Mouse (Mus musculus): Measurements from ENCODE around the gene Rabl6. TPM values are rescaled to one million over a fixed set of nuclear protein-coding genes. Genes with fewer than 3 reads are reported as not detected.

Rabl6 gene
- polyA plus RNA-seq, 1 experiment: 38.2 TPM

DNA sequence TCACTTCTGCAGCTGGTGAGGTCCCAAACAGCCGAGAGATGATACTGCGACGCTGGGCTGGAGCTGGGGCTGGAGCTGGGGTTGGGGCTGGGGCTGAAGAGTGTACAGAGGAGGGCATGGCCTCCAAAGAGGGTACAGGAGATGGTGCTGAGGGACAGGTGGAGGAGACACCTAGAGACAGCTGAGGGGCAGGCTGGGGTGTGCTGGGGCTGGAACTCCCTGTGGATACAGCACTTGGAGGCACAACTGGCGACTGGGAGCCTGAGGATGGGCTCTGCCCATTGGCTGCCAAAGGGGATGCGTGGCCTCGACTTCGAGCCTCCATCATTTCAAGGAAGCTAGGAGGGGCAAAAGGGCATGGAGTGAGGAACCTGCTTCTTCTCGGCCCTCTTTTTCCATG, 21.0 kb downstream of the Rabl6 start:
- 85% methylated on average over 8 of the region's 8 CpGs for WGBS
- H3K4me3 ChIP-seq (replicated peaks; ENCODE audit: control insufficient read depth, low read depth, low read length): no peak overlapping the region
- no peak overlapping the region for H3K27ac ChIP-seq (ENCODE audit: control insufficient read depth, insufficient read depth, low read depth, low read length, poor library complexity)
- H3K4me1 ChIP-seq (ENCODE audit: control insufficient read depth, insufficient read depth, low read length): no peaks in the 10 kb centered on the region
- no peak for TF ChIP-seq POLR2A (IDR thresholded peaks at IDR 0.05; ENCODE audit: borderline replicate concordance, control insufficient read depth, low read depth, low read length)

DNA sequence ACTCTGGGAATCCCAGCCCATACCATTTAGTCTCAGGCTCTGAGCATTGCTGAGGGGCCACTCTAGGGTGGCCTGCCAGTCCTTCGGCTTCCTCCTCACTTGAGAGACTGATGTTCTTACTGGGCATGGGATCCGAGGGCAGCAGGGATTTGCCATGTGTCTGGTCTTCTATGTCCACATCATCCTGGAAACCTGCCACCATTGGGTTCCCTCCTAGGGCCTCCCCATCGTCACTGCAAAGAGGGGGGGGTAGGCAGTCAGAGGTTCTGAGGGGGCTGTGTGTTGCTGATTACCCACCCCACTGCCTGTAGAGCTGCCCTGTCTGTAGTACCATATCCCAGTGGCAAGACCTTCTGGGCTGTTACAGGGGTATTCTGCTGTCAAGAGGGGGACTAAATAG, 22.7 kb downstream of the Rabl6 start:
- no peaks in the 10 kb centered on the region for H3K4me1 ChIP-seq (ENCODE audit: control insufficient read depth, insufficient read depth, low read length)
- H3K27ac ChIP-seq (ENCODE audit: control insufficient read depth, insufficient read depth, low read depth, low read length, poor library complexity): no peak overlapping the region
- H3K4me3 ChIP-seq (replicated peaks; ENCODE audit: control insufficient read depth, low read depth, low read length): no peak overlapping the region
- no peak for TF ChIP-seq CTCF (IDR thresholded peaks at IDR 0.05; ENCODE audit: control insufficient read depth, insufficient read depth, low read length)
- TF ChIP-seq POLR2A (IDR thresholded peaks at IDR 0.05; ENCODE audit: borderline replicate concordance, control insufficient read depth, low read depth, low read length): no peak
- WGBS: 67% methylated on average over 3 of the region's 3 CpGs

DNA sequence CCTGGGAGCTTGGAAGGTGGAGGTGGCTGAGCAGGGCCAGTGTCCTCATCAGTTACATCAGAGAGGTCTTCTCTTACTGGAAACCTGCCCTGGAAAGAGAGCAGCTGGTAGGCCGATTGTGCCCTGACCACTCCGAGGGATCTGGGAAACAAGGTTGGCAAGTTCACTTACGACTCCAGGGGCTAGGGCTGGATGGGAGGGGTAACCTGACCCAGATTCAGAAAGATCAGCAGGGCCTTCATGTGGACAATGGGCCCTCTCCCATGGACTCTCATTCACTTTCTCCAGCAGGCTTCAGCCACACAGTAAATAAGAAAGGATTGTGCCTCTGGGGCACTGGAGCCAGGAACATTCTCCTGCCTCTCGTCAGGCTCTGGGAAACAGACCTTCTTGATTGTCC, 23.5 kb downstream of the Rabl6 start:
- no peak for TF ChIP-seq CTCF (IDR thresholded peaks at IDR 0.05; ENCODE audit: control insufficient read depth, insufficient read depth, low read length)
- no peak for TF ChIP-seq POLR2A (IDR thresholded peaks at IDR 0.05; ENCODE audit: borderline replicate concordance, control insufficient read depth, low read depth, low read length)
- no peak overlapping the region for H3K4me3 ChIP-seq (replicated peaks; ENCODE audit: control insufficient read depth, low read depth, low read length)
- H3K4me1 ChIP-seq (ENCODE audit: control insufficient read depth, insufficient read depth, low read length): no peaks in the 10 kb centered on the region
- no peak overlapping the region for H3K27ac ChIP-seq (ENCODE audit: control insufficient read depth, insufficient read depth, low read depth, low read length, poor library complexity)
- 91% methylated on average over 4 of the region's 4 CpGs for WGBS

DNA sequence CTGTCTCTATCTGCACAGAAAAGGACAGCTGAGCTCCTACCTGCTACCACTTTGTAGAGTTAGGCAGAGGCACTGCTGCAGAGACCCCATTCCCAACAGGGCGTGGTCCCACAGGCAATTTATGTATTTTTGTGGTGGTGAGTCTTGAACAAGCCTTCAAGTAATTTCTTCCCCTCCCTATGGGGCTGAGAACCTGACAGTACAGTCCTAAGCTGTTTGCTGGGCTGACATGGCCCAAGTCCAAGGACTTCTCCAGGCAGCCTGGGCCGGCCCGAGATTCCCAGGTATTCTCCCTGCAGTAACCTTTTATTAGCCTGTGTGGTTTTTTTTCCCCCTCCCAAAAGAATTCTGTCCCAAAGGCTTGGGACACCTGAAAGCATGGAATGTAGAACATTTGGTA, 24.2 kb downstream of the Rabl6 start:
- TF ChIP-seq CTCF (IDR thresholded peaks at IDR 0.05; ENCODE audit: control insufficient read depth, insufficient read depth, low read length) (no peak), POLR2A (IDR thresholded peaks at IDR 0.05; ENCODE audit: borderline replicate concordance, control insufficient read depth, low read depth, low read length) (no peak)
- H3K27ac ChIP-seq (ENCODE audit: control insufficient read depth, insufficient read depth, low read depth, low read length, poor library complexity): no peak overlapping the region
- H3K4me3 ChIP-seq (replicated peaks; ENCODE audit: control insufficient read depth, low read depth, low read length): no peak overlapping the region
- no peaks in the 10 kb centered on the region for H3K4me1 ChIP-seq (ENCODE audit: control insufficient read depth, insufficient read depth, low read length)
- WGBS: 84% methylated on average over 3 of the region's 3 CpGs

DNA sequence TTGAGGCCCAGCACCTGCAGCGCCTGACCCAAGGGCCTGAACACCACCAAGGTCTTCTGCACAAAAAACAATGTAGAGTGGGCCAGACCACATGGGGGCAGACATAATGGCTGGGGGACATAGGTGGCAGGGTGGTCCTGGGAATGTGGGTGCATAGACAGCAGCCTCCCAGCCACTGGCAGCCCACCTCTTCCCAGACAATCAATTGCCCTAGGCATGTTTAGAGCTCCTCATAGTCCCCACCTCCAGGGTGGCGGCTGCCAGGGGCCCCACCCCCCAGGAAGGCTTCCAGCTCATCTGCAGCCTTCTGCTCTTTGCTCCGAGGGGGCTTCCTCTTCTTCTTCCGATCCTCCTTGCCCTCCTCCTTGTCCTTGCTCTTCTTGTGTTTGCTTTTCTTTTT, 24.8 kb downstream of the Rabl6 start:
- Histone ChIP-seq H3K4me3 (replicated peaks; ENCODE audit: control insufficient read depth, low read depth, low read length) (no peak overlapping the region), H3K27ac (ENCODE audit: control insufficient read depth, insufficient read depth, low read depth, low read length, poor library complexity) (no peak overlapping the region), H3K4me1 (ENCODE audit: control insufficient read depth, insufficient read depth, low read length) (no peaks in the 10 kb centered on the region)
- 69% methylated on average over 4 of the region's 4 CpGs for WGBS
- TF ChIP-seq CTCF (IDR thresholded peaks at IDR 0.05; ENCODE audit: control insufficient read depth, insufficient read depth, low read length): no peak
- TF ChIP-seq POLR2A (IDR thresholded peaks at IDR 0.05; ENCODE audit: borderline replicate concordance, control insufficient read depth, low read depth, low read length): no peak

DNA sequence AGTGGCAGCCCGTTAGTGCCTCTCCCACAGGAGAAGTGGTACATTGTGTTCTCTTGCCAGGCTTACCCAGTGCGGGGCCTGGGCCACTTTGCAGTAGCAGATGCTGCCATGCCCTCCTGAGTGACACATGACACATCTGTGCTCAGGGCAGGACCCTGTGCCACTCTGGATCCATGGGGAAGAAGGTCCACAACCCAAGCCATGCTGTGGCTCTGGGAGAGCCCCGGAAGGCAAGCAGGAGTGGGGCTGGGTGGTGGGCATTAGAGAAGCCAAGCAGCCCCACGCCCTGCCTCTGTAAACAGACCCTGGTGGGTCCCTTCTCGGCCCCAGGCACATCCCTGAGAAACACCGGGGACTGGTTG, 25.2 kb downstream of the Rabl6 start:
- no peak overlapping the region for H3K27ac ChIP-seq (ENCODE audit: control insufficient read depth, insufficient read depth, low read depth, low read length, poor library complexity)
- WGBS: 88% methylated on average over 6 of the region's 6 CpGs
- TF ChIP-seq CTCF (IDR thresholded peaks at IDR 0.05; ENCODE audit: control insufficient read depth, insufficient read depth, low read length): no peak
- no peak for TF ChIP-seq POLR2A (IDR thresholded peaks at IDR 0.05; ENCODE audit: borderline replicate concordance, control insufficient read depth, low read depth, low read length)

DNA sequence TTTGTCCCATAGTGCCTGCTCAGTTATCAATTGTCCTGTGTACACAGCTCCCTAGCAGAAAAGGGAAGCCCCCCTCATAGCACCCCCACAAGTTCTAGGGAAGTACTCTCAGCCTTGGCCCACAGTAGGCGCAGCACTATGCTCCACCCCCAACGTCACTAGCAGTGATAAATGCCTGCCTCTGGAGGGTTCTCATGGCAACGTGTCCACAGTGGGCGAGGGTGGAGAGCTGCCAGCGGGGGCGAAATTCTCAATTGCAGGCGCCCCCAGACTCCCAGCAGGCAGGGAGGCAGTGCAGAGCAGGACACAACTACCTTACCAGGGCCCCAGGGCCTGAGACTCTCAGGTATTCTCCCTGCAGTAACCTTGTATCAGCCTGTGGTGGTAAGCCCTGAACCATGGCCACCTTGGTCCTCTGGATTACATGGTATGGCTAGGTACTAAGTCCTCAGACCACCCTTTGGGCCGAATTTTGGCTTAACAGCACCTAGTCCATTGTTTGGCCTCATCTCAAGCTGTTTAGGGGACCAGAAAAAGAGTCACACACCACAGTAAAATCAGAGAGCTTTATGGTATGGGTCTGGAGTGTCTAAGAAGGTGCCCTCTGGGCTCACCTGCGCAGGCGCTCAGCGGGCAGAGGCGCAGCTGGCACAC, 25.7 kb downstream of the Rabl6 start:
- Histone ChIP-seq H3K4me3 (replicated peaks; ENCODE audit: control insufficient read depth, low read depth, low read length) (no peak overlapping the region), H3K27ac (ENCODE audit: control insufficient read depth, insufficient read depth, low read depth, low read length, poor library complexity) (no peak overlapping the region), H3K4me1 (ENCODE audit: control insufficient read depth, insufficient read depth, low read length) (no peaks in the 10 kb centered on the region)
- TF ChIP-seq POLR2A (IDR thresholded peaks at IDR 0.05; ENCODE audit: borderline replicate concordance, control insufficient read depth, low read depth, low read length): no peak
- TF ChIP-seq CTCF (IDR thresholded peaks at IDR 0.05; ENCODE audit: control insufficient read depth, insufficient read depth, low read length): no peak
- WGBS: 42% methylated on average over 12 of the region's 12 CpGs

More for the DNA sequence above, 25.2 kb downstream of the Rabl6 start:
- Histone ChIP-seq H3K4me3 (replicated peaks; ENCODE audit: control insufficient read depth, low read depth, low read length) (no peak overlapping the region), H3K4me1 (ENCODE audit: control insufficient read depth, insufficient read depth, low read length) (no peaks in the 10 kb centered on the region)

DNA sequence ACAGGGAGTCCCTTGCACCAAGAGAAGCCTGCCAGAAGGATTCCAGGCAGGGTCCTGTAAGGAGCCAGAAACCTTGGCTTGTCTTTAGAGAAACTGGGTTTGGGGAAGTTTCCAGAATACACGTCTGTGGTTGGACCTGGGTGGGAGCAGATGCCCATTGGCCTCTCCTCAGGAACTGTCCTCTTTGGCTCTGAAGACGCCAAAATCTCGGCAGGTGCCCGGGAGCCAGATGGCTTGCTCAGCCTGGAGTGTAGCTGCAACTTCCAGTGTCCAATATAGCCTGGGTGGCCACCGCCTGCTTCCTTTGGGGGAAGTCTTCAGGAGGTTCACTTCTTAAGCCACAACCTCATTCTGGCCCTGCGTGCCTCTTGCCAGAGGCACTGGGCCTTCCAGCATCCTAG, 26.4 kb downstream of the Rabl6 start:
- no peak overlapping the region for H3K4me3 ChIP-seq (replicated peaks; ENCODE audit: control insufficient read depth, low read depth, low read length)
- 3% methylated on average over 6 of the region's 6 CpGs for WGBS
- no peak overlapping the region for H3K27ac ChIP-seq (ENCODE audit: control insufficient read depth, insufficient read depth, low read depth, low read length, poor library complexity)
- TF ChIP-seq CTCF (IDR thresholded peaks at IDR 0.05; ENCODE audit: control insufficient read depth, insufficient read depth, low read length) (no peak), POLR2A (IDR thresholded peaks at IDR 0.05; ENCODE audit: borderline replicate concordance, control insufficient read depth, low read depth, low read length) (no peak)
- H3K4me1 ChIP-seq (ENCODE audit: control insufficient read depth, insufficient read depth, low read length): no peaks in the 10 kb centered on the region

DNA sequence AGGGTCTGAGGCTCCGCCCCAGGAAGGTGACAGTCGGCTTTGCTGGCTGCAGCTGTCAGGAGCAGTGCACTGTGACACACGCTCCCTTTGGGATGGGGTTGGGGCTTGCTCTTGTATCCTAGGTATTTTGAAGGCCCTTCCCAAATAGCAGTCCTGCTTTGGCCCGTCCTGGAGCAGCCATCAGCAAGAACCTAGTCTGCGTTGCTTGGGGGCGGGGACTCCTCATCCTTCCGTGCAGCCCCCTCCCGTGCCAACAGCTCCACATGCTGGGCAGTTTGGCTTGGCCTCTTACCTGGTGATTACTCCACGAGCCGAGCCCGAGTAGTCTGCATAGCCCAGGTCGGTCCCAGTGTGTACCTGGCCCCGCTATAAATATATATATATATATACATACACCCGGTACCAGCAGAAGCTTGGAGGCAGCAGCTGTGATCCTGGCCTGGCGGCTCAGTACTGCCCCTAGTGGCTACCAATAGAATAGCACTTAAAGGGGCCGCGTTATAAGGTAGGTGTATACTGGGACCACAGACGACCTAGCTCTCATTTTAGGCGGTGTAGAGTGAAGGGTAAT, 26.9 kb downstream of the Rabl6 start, which contains the start of gene Ajm1:
Ajm1 (minus strand) TSS at position 464 of the 571 bp plus-strand sequence.
- H3K4me1 ChIP-seq (ENCODE audit: control insufficient read depth, insufficient read depth, low read length): no peaks in the 10 kb centered on the region
- 6% methylated on average over 19 of the region's 19 CpGs for WGBS
- TF ChIP-seq POLR2A (IDR thresholded peaks at IDR 0.05; ENCODE audit: borderline replicate concordance, control insufficient read depth, low read depth, low read length) (no peak), CTCF (IDR thresholded peaks at IDR 0.05; ENCODE audit: control insufficient read depth, insufficient read depth, low read length) (peak; percentile 85)
- no peak within 1 kb of the TSS for H3K27ac ChIP-seq (ENCODE audit: control insufficient read depth, insufficient read depth, low read depth, low read length, poor library complexity)
- H3K4me3 ChIP-seq (replicated peaks; ENCODE audit: control insufficient read depth, low read depth, low read length): no peak within 1 kb of the TSS
